Mouse (Mus musculus): Measurements from ENCODE around the gene Fxr1. TPM values are rescaled to one million over a fixed set of nuclear protein-coding genes. Genes with fewer than 3 reads are reported as not detected.

Gene Fxr1
- polyA plus RNA-seq, 1 experiment from 2014 or later: 44.2 TPM

DNA sequence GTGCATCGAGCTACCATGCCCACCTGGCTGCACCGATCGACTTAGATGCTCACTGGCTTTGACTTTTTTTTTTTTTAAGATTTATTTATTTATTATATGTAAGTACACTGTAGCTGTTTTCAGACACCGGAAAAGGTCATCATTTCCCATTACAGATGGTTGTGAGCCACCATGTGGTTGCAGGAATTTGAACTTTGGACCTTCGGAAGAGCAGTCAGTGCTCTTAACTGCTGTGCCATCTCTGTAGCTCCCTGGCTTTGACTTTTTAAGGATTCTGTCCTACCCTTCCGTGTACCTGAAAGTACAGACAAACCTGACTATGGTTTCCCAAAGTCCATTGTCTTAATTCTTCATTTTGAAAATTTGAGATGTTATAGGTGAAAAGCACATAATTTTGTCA, 53.0 kb downstream of the Fxr1 start:
- WGBS: 93% methylated on average over 6 of the region's 6 CpGs
- no peak overlapping the region for H3K4me3 ChIP-seq
- peaks cover 44% of the 10 kb centered on the region for H3K36me3 ChIP-seq
- no peak overlapping the region for H3K27ac ChIP-seq (replicated peaks)
- H3K27me3 ChIP-seq: no peaks in the 10 kb centered on the region
- no peaks in the 10 kb centered on the region for H3K4me1 ChIP-seq (replicated peaks)
- ATAC-seq (ENCODE audit: low read depth): no peak
- no peak overlapping the region for H3K9ac ChIP-seq
- no peaks in the 10 kb centered on the region for H3K9me3 ChIP-seq
- no peak overlapping the region for H3K4me2 ChIP-seq

DNA sequence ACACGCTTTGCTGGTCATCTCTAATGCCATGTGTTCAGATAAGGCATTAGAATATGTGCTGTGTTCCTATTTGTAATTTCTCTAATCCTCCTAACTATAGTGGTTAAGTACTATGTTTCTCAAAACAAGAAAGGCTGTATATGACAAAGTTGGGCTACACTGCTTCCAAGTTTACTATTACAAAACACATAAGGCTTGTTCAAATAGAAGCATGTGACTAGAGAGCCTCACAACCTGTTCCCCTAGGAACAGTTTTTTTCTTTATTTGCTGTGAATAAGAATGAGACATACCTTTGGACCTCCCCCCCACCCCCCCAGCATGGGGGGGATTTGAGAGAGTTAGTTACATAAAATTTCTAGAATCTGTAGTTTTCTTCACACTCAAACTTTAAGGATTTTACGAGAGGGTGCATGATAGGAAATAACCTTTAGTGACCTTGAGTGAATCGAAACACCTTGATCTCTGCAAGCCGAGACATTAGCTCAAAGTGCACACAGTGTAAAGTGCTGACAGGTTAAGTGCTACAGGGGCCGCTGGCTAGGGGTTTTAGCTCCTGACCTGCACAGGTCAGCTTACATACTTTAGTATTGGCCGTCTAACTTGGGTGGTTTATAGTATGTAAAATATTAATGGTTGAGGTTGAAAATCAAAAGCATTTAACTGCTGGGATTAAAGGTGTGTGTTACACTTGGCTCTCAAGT, 56.5 kb downstream of the Fxr1 start:
- WGBS: 87% methylated on average over 6 of the region's 6 CpGs

DNA sequence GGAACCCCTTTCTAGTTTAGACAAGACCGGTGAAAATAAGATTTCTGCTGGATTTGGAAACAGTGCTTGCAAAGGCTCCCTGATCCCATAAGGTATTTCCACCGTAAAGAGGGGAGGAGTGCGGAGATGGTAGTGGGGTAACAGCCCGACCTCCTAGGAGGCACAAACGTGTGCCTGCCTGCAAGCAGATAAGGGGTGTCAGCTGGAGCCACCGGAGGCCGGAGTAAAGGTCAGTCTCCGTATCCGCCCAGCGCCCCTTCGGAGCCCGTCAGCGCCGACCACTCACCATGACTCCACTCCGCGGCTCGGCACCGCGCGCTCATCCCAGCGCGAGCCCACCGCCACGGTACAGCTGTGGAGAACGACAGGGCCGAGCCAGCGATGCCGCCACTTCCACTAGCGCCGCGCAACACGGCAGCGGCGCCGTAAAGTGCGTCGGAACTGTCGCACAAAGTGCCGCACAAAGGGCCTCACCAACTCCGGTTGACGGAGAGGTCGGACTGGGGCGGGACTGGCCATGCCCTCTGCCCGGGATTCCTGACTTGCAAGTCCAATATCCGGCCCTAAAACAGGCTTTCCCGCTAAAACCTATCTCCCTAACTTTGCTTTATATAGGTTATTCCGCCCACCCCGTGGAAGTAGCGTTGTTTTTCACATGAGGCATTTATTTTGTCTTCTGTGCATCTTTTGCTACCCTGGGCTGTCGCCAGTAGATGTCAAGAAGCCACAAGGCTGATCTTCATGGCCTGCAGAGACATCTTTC, 61.3 kb downstream of the Fxr1 start, which contains the start of gene Dnajc19:
Dnajc19 (minus strand) TSS at position 422 of the 763 bp plus-strand sequence.
- Histone ChIP-seq H3K9ac (peak within 1 kb of the TSS; percentile 87), H3K9me3 (no peaks in the 10 kb centered on the region), H3K36me3 (peaks cover 20% of the 10 kb centered on the region), H3K4me2 (peak within 1 kb of the TSS; percentile 67), H3K4me1 (replicated peaks) (peaks cover 20% of the 10 kb centered on the region), H3K4me3 (peak within 1 kb of the TSS; percentile 70), H3K27me3 (no peaks in the 10 kb centered on the region), H3K27ac (replicated peaks) (peak within 1 kb of the TSS; percentile 74)
- peak; percentile 96 for ATAC-seq (ENCODE audit: low read depth)
- under 1% methylated on average over 50 of the region's 50 CpGs for WGBS

More for the DNA sequence above, 56.5 kb downstream of the Fxr1 start:
- no peak for ATAC-seq (ENCODE audit: low read depth)
- Histone ChIP-seq H3K4me2 (no peak overlapping the region), H3K4me1 (replicated peaks) (peaks cover 12% of the 10 kb centered on the region), H3K9me3 (no peaks in the 10 kb centered on the region), H3K27me3 (no peaks in the 10 kb centered on the region), H3K9ac (no peak overlapping the region), H3K36me3 (peaks cover 50% of the 10 kb centered on the region), H3K4me3 (no peak overlapping the region), H3K27ac (replicated peaks) (no peak overlapping the region)

DNA sequence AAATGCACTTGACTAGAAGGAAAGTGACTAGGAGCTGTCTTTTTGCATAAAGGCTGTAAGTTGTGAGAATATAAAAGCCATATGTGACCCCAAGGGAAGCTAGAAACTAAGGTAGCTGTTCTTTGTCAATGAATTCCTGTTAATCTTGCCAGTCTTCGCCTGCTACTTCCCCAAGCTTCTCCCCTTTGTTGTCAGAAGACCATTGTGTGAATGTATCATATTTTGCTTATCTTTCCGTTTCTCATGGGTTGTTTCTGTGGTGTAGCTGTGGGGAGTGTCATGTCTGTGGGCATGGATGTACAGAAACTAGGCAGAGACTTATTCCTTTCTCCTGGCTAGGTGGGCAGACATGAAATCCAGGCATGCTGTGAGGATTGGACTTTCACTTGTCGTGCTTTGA, 62.2 kb downstream of the Fxr1 start:
- H3K4me3 ChIP-seq: peak overlapping the region; percentile 70
- no peaks in the 10 kb centered on the region for H3K9me3 ChIP-seq
- no peak for ATAC-seq (ENCODE audit: low read depth)
- H3K27me3 ChIP-seq: no peaks in the 10 kb centered on the region
- WGBS: 89% methylated on average over 3 of the region's 3 CpGs
- H3K4me1 ChIP-seq (replicated peaks): peaks cover 20% of the 10 kb centered on the region
- peak overlapping the region; percentile 87 for H3K9ac ChIP-seq
- H3K36me3 ChIP-seq: peaks cover 11% of the 10 kb centered on the region
- H3K27ac ChIP-seq (replicated peaks): peak overlapping the region; percentile 74
- H3K4me2 ChIP-seq: peak overlapping the region; percentile 67

DNA sequence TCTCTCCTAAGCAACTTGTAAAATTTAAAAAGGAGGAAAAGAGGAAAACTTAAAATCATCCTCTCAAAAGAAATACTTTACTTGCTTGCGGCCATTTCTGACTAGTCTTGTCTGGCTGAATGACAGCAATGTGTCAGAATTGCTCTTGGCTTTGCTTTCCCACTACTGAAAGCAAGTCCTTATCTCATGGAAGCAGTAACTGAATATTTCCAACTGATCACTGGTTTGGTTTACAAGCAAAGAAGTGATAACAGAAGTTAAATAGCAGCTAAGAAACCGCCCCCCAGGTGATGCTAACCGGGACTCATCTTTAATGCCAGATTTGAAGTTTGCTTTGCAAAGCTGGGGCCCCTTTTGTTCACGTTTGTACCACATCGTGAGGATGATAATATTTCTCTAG, 63.9 kb downstream of the Fxr1 start:
- Histone ChIP-seq H3K4me3 (no peak overlapping the region), H3K9me3 (no peaks in the 10 kb centered on the region), H3K4me1 (replicated peaks) (peaks cover 20% of the 10 kb centered on the region), H3K36me3 (peaks cover 5% of the 10 kb centered on the region; the same call in 1 of the 2 replicates), H3K27me3 (no peaks in the 10 kb centered on the region), H3K9ac (no peak overlapping the region), H3K4me2 (no peak overlapping the region), H3K27ac (replicated peaks) (no peak overlapping the region)
- 78% methylated on average over 5 of the region's 5 CpGs for WGBS
- ATAC-seq (ENCODE audit: low read depth): no peak

DNA sequence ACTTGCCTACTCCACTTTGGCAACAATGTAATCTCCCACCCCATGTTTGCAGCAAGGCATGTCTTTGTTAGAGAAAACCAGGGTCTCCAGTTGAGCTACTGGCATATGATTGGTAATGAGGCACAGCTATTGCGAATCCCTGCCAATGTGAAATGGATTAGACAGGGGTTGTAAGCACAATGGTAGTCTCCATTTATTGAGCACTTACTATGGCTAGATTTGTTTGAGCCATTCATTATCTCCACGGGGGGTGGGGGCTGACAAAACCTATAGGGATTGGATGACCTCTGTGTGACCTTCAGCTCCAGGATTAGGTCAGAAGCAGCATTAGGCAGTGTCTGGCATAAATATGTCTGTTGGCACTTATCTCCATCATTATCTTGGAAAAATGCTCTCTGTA, 83.1 kb downstream of the Fxr1 start:
- H3K27me3 ChIP-seq: no peaks in the 10 kb centered on the region
- no peak overlapping the region for H3K9ac ChIP-seq
- no peaks in the 10 kb centered on the region for H3K9me3 ChIP-seq
- no peak overlapping the region for H3K4me2 ChIP-seq
- peaks cover 25% of the 10 kb centered on the region for H3K4me1 ChIP-seq (replicated peaks)
- H3K36me3 ChIP-seq: no peaks in the 10 kb centered on the region
- no peak overlapping the region for H3K4me3 ChIP-seq
- ATAC-seq (ENCODE audit: low read depth): no peak
- H3K27ac ChIP-seq (replicated peaks): no peak overlapping the region
- WGBS: 27% methylated on average over 2 of the region's 2 CpGs

DNA sequence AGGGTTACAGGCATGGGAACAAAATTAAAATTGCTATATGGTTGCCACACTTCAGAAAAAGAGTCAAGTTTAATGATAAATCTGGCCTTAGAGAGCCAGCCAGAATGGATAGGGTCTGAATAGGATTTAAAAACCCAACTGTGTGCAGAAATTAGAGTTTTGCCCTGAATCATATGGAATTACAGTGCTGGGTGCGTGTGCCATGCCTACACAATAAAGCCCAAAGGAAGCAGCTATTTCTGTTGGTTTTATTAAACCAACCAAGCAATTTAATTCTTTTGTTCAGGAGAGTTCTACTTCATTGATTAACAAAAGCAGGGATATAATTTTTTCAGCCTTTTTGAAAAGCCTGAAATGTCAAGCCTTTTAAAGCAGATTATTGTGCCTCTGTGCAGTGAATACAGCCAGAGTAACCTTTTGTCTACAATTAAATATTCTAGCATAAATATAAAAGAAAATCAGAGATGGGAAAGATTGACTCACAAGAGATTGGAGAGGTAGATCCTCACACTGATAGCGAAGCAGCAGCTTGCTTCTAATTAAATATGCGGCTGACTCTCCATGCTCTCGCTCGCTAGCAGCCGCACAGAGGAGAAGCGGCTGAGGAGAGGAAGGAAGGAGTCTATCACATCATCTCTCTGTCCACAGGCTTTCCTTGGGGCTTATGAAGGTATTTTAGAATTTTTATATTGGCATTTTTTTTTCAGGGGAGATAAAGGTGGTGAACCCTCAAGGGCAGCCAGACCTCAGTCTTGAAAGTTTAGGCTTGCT, 84.3 kb downstream of the Fxr1 start:
- Histone ChIP-seq H3K4me1 (replicated peaks) (peaks cover 25% of the 10 kb centered on the region), H3K36me3 (no peaks in the 10 kb centered on the region), H3K4me3 (no peak overlapping the region), H3K9me3 (no peaks in the 10 kb centered on the region), H3K27ac (replicated peaks) (no peak overlapping the region), H3K27me3 (no peaks in the 10 kb centered on the region), H3K4me2 (peak overlapping the region; percentile 34), H3K9ac (peak overlapping the region; percentile 45; the same call in 1 of the 2 replicates)
- ATAC-seq (ENCODE audit: low read depth): peak; percentile 79; the same call in 1 of the 2 replicates
- WGBS: 8% methylated on average over 7 of the region's 7 CpGs

DNA sequence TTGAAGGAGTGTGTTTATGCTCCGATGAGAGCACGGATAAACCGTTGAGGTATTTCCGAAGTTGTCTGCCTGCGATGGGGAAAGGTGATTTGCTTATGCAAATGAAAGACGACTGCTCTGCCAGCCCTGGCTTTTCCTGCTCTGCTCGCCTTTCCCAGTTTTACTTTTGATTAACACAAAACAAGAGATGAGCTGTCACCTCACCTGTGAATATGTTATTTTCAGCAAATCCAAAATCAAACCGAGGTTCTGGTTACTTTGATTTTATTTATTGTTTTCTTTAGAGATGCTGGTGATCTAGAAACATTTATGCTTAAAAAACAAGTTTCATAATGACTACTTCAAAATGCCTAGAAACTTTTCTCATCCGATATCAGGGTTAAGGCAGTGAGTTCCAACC, 86.7 kb downstream of the Fxr1 start:
- no peak overlapping the region for H3K27ac ChIP-seq (replicated peaks)
- H3K4me2 ChIP-seq: peak overlapping the region; percentile 41
- H3K27me3 ChIP-seq: no peaks in the 10 kb centered on the region
- H3K4me1 ChIP-seq (replicated peaks): peaks cover 25% of the 10 kb centered on the region
- no peaks in the 10 kb centered on the region for H3K9me3 ChIP-seq
- H3K4me3 ChIP-seq: no peak overlapping the region
- 19% methylated on average over 9 of the region's 9 CpGs for WGBS
- no peak overlapping the region for H3K9ac ChIP-seq
- ATAC-seq (ENCODE audit: low read depth): no peak
- H3K36me3 ChIP-seq: no peaks in the 10 kb centered on the region

DNA sequence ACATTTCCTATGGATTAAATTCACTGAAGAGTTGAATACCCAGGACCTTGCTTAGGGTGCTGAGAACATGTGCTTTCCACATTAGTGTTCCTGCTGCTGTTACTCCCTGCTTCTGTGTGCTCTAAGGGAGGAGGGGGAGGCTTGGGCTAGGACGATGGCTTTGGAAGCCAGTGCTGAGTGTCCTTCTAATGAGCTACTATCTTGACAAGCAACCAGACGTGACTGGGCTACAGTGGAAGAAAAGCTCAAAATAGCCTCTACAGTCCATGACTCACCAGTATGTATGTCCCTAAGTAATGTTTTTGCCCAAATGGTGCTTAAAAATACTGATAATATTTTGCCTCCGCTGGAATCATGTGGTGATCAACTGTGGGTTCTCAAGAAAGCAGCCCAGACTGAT, 87.9 kb downstream of the Fxr1 start:
- H3K4me2 ChIP-seq: no peak overlapping the region
- no peak for ATAC-seq (ENCODE audit: low read depth)

DNA sequence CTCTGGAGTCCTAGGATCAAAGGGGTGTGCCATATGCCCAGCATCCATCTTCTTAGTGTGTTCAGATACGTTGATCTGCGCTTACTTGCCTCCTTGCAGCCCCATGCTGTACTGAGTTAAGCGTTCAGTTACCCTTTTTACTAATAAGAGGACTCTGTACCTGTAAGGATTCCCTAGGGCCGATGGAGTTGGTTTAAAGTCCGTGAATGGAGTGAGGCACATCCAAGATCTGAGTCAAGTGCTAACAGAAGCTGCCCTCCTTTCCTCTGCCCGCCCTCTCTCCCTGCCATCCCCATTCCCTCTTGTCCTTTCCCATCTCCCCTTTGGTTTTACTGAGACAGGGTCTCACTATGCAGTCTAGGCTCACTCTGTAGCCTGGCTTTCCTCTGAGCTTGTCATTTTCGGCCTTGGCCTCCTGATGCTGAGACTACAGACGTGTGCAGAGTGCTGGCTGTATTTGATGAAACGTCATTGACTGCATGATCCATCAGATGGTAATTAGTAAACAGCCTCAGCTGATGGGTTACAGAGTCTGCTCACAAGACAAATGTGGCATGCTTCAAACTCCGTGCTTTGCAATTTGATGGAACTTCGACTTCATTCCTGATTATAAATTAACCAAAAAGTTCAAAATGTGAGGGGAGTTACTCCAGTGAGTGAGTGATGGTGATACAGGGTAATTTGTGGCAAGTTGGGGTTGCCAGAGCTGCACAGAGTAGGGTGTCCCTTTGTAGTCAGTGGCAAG, 92.4 kb downstream of the Fxr1 start:
- no peak overlapping the region for H3K4me2 ChIP-seq
- no peak overlapping the region for H3K9ac ChIP-seq
- H3K27ac ChIP-seq (replicated peaks): no peak overlapping the region
- no peak for ATAC-seq (ENCODE audit: low read depth)
- H3K4me3 ChIP-seq: no peak overlapping the region
- H3K9me3 ChIP-seq: no peaks in the 10 kb centered on the region
- H3K4me1 ChIP-seq (replicated peaks): peaks cover 11% of the 10 kb centered on the region
- no peaks in the 10 kb centered on the region for H3K36me3 ChIP-seq
- H3K27me3 ChIP-seq: no peaks in the 10 kb centered on the region
- whole genome bisulfite sequencing: 76% methylated on average over 11 of the region's 11 CpGs

More for the DNA sequence above, 87.9 kb downstream of the Fxr1 start:
- H3K4me1 ChIP-seq (replicated peaks): peaks cover 25% of the 10 kb centered on the region
- no peak overlapping the region for H3K9ac ChIP-seq
- H3K9me3 ChIP-seq: no peaks in the 10 kb centered on the region
- no peak overlapping the region for H3K27ac ChIP-seq (replicated peaks)
- H3K27me3 ChIP-seq: no peaks in the 10 kb centered on the region
- H3K4me3 ChIP-seq: no peak overlapping the region
- H3K36me3 ChIP-seq: no peaks in the 10 kb centered on the region
- WGBS: 73% methylated on average over 3 of the region's 3 CpGs

DNA sequence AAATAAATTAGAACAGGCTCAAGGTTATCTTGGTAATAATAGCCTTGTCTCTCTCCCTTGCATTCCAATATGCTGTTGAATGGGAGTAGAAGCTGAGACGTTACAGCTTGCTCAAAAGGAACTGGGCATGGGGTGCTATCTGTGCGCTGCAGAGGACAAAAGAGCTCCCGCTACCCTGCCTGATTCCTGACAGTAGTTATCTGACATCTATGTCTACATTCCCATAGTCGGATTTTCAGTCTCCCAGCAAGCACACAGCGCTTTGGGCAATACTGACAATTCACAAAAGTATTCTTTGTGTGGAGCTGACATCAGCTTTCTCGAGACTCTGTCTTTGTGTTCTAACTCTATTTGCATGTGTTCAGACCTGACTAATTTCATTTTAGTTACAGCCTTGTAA, 96.1 kb downstream of the Fxr1 start:
- Histone ChIP-seq H3K4me3 (no peak overlapping the region), H3K4me1 (replicated peaks) (peaks cover 9% of the 10 kb centered on the region; the same call in 1 of the 2 replicates), H3K27me3 (no peaks in the 10 kb centered on the region), H3K4me2 (0 out of 2 replicates have a peak overlapping the region, but pooled peaks have one; percentile 6), H3K9me3 (no peaks in the 10 kb centered on the region), H3K36me3 (no peaks in the 10 kb centered on the region), H3K27ac (replicated peaks) (no peak overlapping the region), H3K9ac (no peak overlapping the region)
- WGBS: 15% methylated on average over 6 of the region's 6 CpGs
- no peak for ATAC-seq (ENCODE audit: low read depth)

Measured in neural tube, embryonic 13.5 days (tissue).